Mouse (Mus musculus) MEL (cell line): ENCODE results near the gene Myt1l.

Experiments used
- CHD1 ChIP-seq: IDR thresholded peaks from 2 replicates; pipeline ENCODE4 v1.6.1; 2012; ENCODE audit warnings: low read depth, mild to moderate bottlenecking, inconsistent platforms, low read length, improper control_type of control experiment
- CTCF ChIP-seq, 3 experiments: IDR thresholded peaks in 2 of 3; conservative IDR thresholded peaks in 1 of 3; 2 replicates each; pipeline ENCODE4 v1.5.1; 2011 to 2012; ENCODE audit warnings: low read length in 3 of 3, low read depth in 2 of 3, mild to moderate bottlenecking in 2 of 3, improper control_type of control experiment in 1 of 3, inconsistent platforms in 1 of 3, mixed read lengths in 1 of 3, moderate library complexity in 1 of 3; ENCODE audit not compliant: control insufficient read depth in 1 of 3, insufficient read depth in 1 of 3, poor library complexity in 1 of 3, severe bottlenecking in 1 of 3
- E2F4 ChIP-seq: IDR thresholded peaks from 2 replicates; pipeline ENCODE4 v1.6.1; 2011; ENCODE audit warnings: low read depth, low read length, improper control_type of control experiment, borderline replicate concordance
- EP300 ChIP-seq, 2 experiments: IDR thresholded peaks; 2 replicates each; pipeline ENCODE4 v1.6.1; 2011; ENCODE audit warnings: improper control_type of control experiment in 2 of 2, low read length in 2 of 2, low read depth in 1 of 2, mild to moderate bottlenecking in 1 of 2
- GABPA ChIP-seq: IDR thresholded peaks from 2 replicates; pipeline ENCODE4 v1.6.1; 2012; ENCODE audit warnings: low read depth, mild to moderate bottlenecking, inconsistent platforms, low read length, improper control_type of control experiment, moderate library complexity
- JUND ChIP-seq: IDR thresholded peaks from 2 replicates; pipeline ENCODE4 v1.6.1; 2011; ENCODE audit warnings: low read depth, mild to moderate bottlenecking, improper control_type of control experiment, low read length
- KAT2A ChIP-seq: conservative IDR thresholded peaks from 2 replicates; pipeline ENCODE4 v1.6.1; 2012; ENCODE audit warnings: low read depth, low read length, improper control_type of control experiment, inconsistent platforms
- MAX ChIP-seq: IDR thresholded peaks from 2 replicates; pipeline ENCODE4 v1.6.1; 2011; ENCODE audit warnings: low read length, improper control_type of control experiment
- MAZ ChIP-seq: IDR thresholded peaks from 2 replicates; pipeline ENCODE4 v1.6.1; 2012; ENCODE audit warnings: low read depth, mild to moderate bottlenecking, inconsistent platforms, low read length, improper control_type of control experiment
- MXI1 ChIP-seq: IDR thresholded peaks from 2 replicates; pipeline ENCODE4 v1.6.1; 2011; ENCODE audit warnings: mild to moderate bottlenecking, low read depth, low read length, improper control_type of control experiment
- POLR2A ChIP-seq, 2 experiments: IDR thresholded peaks; 2 replicates each; pipeline ENCODE4 v1.6.1; 2011 to 2012; ENCODE audit warnings: low read length in 2 of 2, mild to moderate bottlenecking in 2 of 2, control low read depth in 1 of 2, improper control_type of control experiment in 1 of 2, low read depth in 1 of 2, moderate library complexity in 1 of 2; ENCODE audit not compliant: control insufficient read depth in 1 of 2, insufficient read depth in 1 of 2, poor library complexity in 1 of 2
- POLR2AphosphoS2 ChIP-seq: IDR thresholded peaks from 2 replicates; pipeline ENCODE4 v1.6.1; 2011; ENCODE audit warnings: low read length, improper control_type of control experiment
- ZMIZ1 ChIP-seq: IDR thresholded peaks from 2 replicates; pipeline ENCODE4 v1.6.1; 2012; ENCODE audit warnings: low read depth, mild to moderate bottlenecking, inconsistent platforms, low read length, improper control_type of control experiment, moderate library complexity

- no peak for TF ChIP-seq MAZ
- no peak for TF ChIP-seq E2F4
- no peak for TF ChIP-seq EP300 (IDR thresholded peaks at IDR 0.05; ENCODE audit: low read depth in 1 of 2, low read length in 2 of 2)
- TF ChIP-seq JUND = no peak
- TF ChIP-seq CTCF (IDR thresholded peaks at IDR 0.05 in 2 of 3, conservative IDR thresholded peaks at IDR 0.05 in 1 of 3; ENCODE audit: control insufficient read depth in 1 of 3, insufficient read depth in 1 of 3, low read depth in 2 of 3, low read length in 3 of 3, poor library complexity in 1 of 3, severe bottlenecking in 1 of 3) = no peak
- no peak for TF ChIP-seq MAX
- TF ChIP-seq GABPA = no peak
- no peak for TF ChIP-seq MXI1
- no peak for TF ChIP-seq POLR2A (IDR thresholded peaks at IDR 0.05; ENCODE audit: control insufficient read depth in 1 of 2, insufficient read depth in 1 of 2, low read depth in 1 of 2, low read length in 2 of 2, poor library complexity in 1 of 2)
- TF ChIP-seq CHD1 = no peak
- no peak for TF ChIP-seq POLR2AphosphoS2
- TF ChIP-seq KAT2A = no peak
- no peak for TF ChIP-seq ZMIZ1
Observed at GRCm38 (mm10) chr12:29790051-29790386, 261.8 kb downstream of the Myt1l start.
